Mouse (Mus musculus) embryonic fibroblast, embryonic 13.5 days (primary cell): ENCODE measurements around the gene Rab7b.

Source experiments
- CTCF ChIP-seq: IDR thresholded peaks from 2 replicates; pipeline ENCODE4 v1.5.1; 2011; ENCODE audit warnings: mild to moderate bottlenecking, control low read depth, low read length, moderate library complexity, borderline replicate concordance; ENCODE audit not compliant: insufficient read depth
- POLR2A ChIP-seq: IDR thresholded peaks from 2 replicates; pipeline ENCODE4 v1.6.1; 2011; ENCODE audit warnings: low read depth, mild to moderate bottlenecking, control low read depth, low read length, moderate library complexity

DNA sequence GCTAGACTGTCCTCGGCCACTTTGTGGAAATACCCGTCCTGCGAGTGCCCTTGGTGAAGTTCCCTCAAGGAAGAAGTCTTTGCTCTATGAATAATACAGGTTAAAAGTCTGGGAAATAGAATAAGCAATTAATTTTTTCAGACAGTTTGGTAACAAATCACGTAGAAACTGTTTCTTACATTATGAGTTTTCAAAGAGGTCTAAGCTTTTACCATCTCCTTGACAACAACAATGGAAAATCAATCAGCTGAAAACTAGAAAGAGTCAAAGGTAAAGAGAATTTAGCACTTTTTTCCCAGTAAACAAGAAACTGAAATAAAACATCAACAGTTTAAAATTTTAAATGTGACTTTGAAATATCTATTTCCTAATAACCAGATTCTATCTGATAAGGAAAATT, 48.4 kb upstream of the Rab7b start:
- TF ChIP-seq CTCF: no peak
- TF ChIP-seq POLR2A: no peak
